Mouse (Mus musculus): ENCODE results near the gene Tsc1.
A peak's percentile ranks its signal among the peaks of the same experiment; 100 is the strongest.

Gene Tsc1

GRCm38 (mm10) chr2:28640461-28641424 is at the start of gene Tsc1:
TSS of gene Tsc1 (plus strand) at chr2:28641228.
- peak; percentile 98 to 99 for DNase-seq

GRCm38 (mm10) chr2:28591479-28591878 is 49.5 kb upstream of the Tsc1 start:
- DNase-seq, result no peak

GRCm38 (mm10) chr2:28592809-28593208 is 48.2 kb upstream of the Tsc1 start:
- peak; percentile 85 to 87 for DNase-seq

- DNase-seq, result no peak
Measured at GRCm38 (mm10) chr2:28596021-28596420, 45.0 kb upstream of the Tsc1 start.

- DNase-seq, result peak in 1 of 2 experiments; percentile 23
Measured at GRCm38 (mm10) chr2:28596998-28597397, 44.0 kb upstream of the Tsc1 start.

- no peak for DNase-seq
Measured at GRCm38 (mm10) chr2:28597733-28598547, 43.1 kb upstream of the Tsc1 start.

- no peak for DNase-seq
Measured at GRCm38 (mm10) chr2:28598692-28599568, 42.1 kb upstream of the Tsc1 start.

GRCm38 (mm10) chr2:28599569-28599900 is 41.5 kb upstream of the Tsc1 start:
- no peak for DNase-seq

- DNase-seq, result no peak
Measured at GRCm38 (mm10) chr2:28601720-28602590, 39.1 kb upstream of the Tsc1 start.

GRCm38 (mm10) chr2:28603542-28603941 is 37.5 kb upstream of the Tsc1 start:
- no peak for DNase-seq

GRCm38 (mm10) chr2:28605789-28606541 is 35.1 kb upstream of the Tsc1 start:
- peak; percentile 25 to 39 for DNase-seq

GRCm38 (mm10) chr2:28606601-28607340 is 34.3 kb upstream of the Tsc1 start:
- no peak for DNase-seq

GRCm38 (mm10) chr2:28607341-28608165 is 33.5 kb upstream of the Tsc1 start:
- DNase-seq, result no peak

- no peak for DNase-seq
Measured at GRCm38 (mm10) chr2:28609851-28610250, 31.2 kb upstream of the Tsc1 start.

- peak; percentile 88 to 89 for DNase-seq
Measured at GRCm38 (mm10) chr2:28610716-28611406, 30.2 kb upstream of the Tsc1 start.

GRCm38 (mm10) chr2:28611407-28611787 is 29.6 kb upstream of the Tsc1 start:
- DNase-seq, result no peak

GRCm38 (mm10) chr2:28612436-28613063 is 28.5 kb upstream of the Tsc1 start:
- no peak for DNase-seq

- no peak for DNase-seq
Measured at GRCm38 (mm10) chr2:28613599-28613998, 27.4 kb upstream of the Tsc1 start.
